Mouse (Mus musculus): Measurements from ENCODE around the gene Lhpp. TPM values are rescaled to one million over a fixed set of nuclear protein-coding genes. Genes with fewer than 3 reads are reported as not detected.

Lhpp gene
- polyA plus RNA-seq, 1 experiment = 6.5 TPM

DNA sequence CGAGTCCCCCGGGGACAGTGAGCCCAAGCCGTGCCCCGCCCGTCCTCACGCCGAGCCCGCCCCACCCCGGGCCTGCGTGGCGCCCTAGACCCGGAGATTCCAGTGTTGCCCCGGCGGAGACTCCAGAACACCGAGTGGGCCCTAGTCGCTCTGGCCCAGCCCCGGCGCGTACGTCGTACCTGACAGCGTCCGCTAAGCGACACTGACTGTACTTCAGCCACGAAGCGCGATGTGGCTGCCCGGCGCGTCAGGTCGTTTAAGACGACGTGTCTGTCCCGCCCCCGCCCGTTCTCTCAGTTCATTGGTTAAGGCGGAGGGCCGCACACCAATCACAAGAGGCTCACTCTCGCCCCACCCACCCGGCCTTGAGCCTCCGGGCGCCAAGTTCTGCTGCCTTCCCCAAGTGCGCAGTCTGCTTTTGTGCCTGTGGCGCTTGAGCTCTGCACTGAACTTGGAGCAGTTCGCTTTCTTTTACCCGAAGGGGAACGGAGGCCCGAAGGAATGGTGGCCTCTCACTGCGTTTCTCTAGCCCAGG is 34.3 kb upstream of the Lhpp start, which contains the start of gene Oat:
Gene Oat (minus strand): TSS at position 283 of the 535 bp plus-strand sequence.
- peaks cover 2% of the 10 kb centered on the region; the same call in 1 of the 2 replicates for H3K4me1 ChIP-seq (ENCODE audit: control insufficient read depth, insufficient read depth, low read length)
- TF ChIP-seq POLR2A (IDR thresholded peaks at IDR 0.05; ENCODE audit: low read depth, low read length) (peak; percentile 100), CTCF (IDR thresholded peaks at IDR 0.05; ENCODE audit: borderline replicate concordance, insufficient read depth, low read length) (no peak)
- peak within 1 kb of the TSS; percentile 78 for H3K27ac ChIP-seq (ENCODE audit: insufficient read depth, low read length)
- H3K4me3 ChIP-seq (ENCODE audit: insufficient read depth, low read length) = peak within 1 kb of the TSS; percentile 67

DNA sequence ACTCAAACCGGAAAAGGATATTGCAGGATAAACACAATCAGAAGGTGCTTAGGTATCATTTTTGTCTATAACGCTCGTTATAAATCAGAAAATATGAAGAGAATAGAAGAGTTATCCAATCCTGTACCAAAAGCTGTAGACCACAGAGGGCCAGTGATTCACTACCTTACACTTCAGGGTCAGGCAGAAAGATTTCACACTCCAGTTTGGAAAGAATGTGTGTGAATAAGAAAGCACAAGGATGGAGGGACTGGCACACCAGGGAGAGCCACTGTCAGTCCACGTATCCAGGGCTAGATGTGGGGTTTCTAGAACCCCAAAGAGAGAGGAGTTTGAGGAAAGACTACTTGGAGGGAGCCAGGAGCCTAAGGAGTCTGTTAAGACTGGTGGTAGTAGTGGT is 33.5 kb upstream of the Lhpp start:
- no peak for TF ChIP-seq CTCF (IDR thresholded peaks at IDR 0.05; ENCODE audit: borderline replicate concordance, insufficient read depth, low read length)
- TF ChIP-seq POLR2A (IDR thresholded peaks at IDR 0.05; ENCODE audit: low read depth, low read length) = no peak
- Histone ChIP-seq H3K27ac (ENCODE audit: insufficient read depth, low read length) (no peak overlapping the region), H3K4me1 (ENCODE audit: control insufficient read depth, insufficient read depth, low read length) (peaks cover 2% of the 10 kb centered on the region; the same call in 1 of the 2 replicates), H3K4me3 (ENCODE audit: insufficient read depth, low read length) (no peak overlapping the region)

DNA sequence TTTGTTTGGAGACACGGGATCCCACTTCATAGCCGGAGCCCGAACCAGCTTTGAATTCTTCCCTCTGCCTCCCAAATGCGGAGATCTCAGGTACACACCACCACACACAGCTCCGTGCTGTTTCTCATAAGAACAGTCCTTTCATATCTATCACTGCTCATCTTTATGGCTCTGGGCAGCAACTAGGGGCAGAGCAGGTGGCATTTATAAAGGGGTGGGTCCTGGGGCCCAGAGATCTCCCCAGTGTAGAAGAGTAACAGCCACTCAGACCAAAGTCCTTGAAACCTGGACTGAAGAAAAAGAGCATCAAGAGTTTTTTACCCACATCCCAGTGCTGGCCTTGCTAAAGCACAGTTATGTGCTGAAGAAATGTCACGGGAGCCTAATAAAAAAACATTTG is 29.9 kb upstream of the Lhpp start:
- Histone ChIP-seq H3K4me1 (ENCODE audit: control insufficient read depth, insufficient read depth, low read length) (no peaks in the 10 kb centered on the region), H3K4me3 (ENCODE audit: insufficient read depth, low read length) (no peak overlapping the region), H3K27ac (ENCODE audit: insufficient read depth, low read length) (no peak overlapping the region)
- TF ChIP-seq CTCF (IDR thresholded peaks at IDR 0.05; ENCODE audit: borderline replicate concordance, insufficient read depth, low read length) (no peak), POLR2A (IDR thresholded peaks at IDR 0.05; ENCODE audit: low read depth, low read length) (no peak)

DNA sequence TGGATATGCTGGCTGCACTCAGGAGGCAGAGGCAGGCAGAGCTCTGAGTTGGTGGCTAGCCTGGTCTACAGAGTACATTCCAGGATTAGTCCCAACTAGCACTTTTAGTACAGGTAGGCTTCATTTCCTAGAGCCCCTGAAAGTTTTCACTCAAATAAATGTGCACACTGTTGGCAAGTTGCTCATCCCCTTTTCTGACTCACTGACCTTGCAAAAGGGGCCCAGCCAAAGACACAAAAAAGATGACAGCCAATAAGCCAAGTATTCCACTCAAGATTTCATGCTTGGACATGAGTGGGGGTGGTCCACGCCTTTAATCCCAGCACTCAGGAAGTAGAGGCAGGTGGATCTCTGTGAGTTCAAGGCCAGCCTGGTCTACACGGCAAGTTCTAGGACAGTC is 29.0 kb upstream of the Lhpp start:
- Histone ChIP-seq H3K4me3 (ENCODE audit: insufficient read depth, low read length) (no peak overlapping the region), H3K4me1 (ENCODE audit: control insufficient read depth, insufficient read depth, low read length) (no peaks in the 10 kb centered on the region), H3K27ac (ENCODE audit: insufficient read depth, low read length) (no peak overlapping the region)
- TF ChIP-seq POLR2A (IDR thresholded peaks at IDR 0.05; ENCODE audit: low read depth, low read length) = no peak
- TF ChIP-seq CTCF (IDR thresholded peaks at IDR 0.05; ENCODE audit: borderline replicate concordance, insufficient read depth, low read length) = no peak

DNA sequence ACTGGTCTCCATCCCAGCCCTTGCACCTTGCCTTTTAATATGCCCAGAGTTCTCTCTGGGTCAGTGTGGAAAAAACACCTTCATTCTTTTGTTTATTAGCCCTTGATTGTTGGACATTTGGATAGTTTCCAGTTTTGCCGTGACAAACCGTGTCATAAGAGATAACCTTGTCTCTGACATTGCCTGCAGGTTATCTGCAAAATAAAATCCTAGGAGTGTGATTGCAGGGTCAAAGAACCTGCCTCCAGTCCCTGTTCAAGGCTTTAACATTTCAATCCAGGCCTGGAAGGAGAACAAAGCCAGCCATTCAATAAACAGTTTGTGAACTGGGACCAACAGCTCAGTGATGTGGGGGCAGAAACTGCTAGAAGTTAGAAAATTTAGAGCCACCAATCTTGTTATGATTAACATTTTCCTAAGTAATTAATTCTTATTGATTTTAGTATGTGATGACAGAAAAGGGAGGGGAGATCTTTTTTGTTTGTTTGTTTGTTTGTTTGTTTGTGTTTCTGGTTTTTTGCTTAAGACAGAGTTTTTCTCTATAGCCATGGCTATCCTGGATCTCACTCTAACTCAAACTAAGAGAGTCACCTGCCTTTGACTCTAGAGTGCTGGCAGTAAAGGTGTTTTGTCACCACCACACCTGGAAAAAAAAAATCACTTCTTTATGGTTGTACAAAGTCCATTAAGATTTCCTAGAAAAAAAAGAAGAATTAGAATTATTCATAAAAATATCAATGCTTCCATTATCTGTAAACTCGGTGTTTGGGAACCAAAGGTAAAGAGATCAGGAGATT is 24.5 kb upstream of the Lhpp start:
- no peaks in the 10 kb centered on the region for H3K4me1 ChIP-seq (ENCODE audit: control insufficient read depth, insufficient read depth, low read length)
- no peak for TF ChIP-seq POLR2A (IDR thresholded peaks at IDR 0.05; ENCODE audit: low read depth, low read length)
- TF ChIP-seq CTCF (IDR thresholded peaks at IDR 0.05; ENCODE audit: borderline replicate concordance, insufficient read depth, low read length) = no peak
- no peak overlapping the region for H3K4me3 ChIP-seq (ENCODE audit: insufficient read depth, low read length)
- H3K27ac ChIP-seq (ENCODE audit: insufficient read depth, low read length) = no peak overlapping the region

DNA sequence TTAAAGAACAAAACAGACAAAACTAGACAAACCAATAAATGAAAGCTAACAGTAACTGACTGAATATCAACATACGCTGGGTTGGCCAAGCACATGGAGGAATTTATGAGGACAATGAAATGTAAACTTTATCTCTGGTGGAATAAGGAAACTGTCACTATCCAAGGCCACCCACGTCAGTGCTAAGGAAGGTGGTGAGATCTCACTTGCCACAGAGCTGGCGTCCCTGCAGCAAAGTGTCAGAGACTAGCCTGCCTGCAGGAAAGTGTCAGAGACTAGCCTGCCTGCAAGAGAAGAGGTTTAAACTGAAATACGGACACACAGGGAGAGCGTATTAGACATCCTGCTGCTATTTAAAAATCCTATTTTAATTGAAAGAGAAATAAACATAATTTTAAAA is 23.3 kb upstream of the Lhpp start:
- no peaks in the 10 kb centered on the region for H3K4me1 ChIP-seq (ENCODE audit: control insufficient read depth, insufficient read depth, low read length)
- H3K4me3 ChIP-seq (ENCODE audit: insufficient read depth, low read length) = no peak overlapping the region
- H3K27ac ChIP-seq (ENCODE audit: insufficient read depth, low read length) = no peak overlapping the region
- TF ChIP-seq POLR2A (IDR thresholded peaks at IDR 0.05; ENCODE audit: low read depth, low read length) (no peak), CTCF (IDR thresholded peaks at IDR 0.05; ENCODE audit: borderline replicate concordance, insufficient read depth, low read length) (no peak)

DNA sequence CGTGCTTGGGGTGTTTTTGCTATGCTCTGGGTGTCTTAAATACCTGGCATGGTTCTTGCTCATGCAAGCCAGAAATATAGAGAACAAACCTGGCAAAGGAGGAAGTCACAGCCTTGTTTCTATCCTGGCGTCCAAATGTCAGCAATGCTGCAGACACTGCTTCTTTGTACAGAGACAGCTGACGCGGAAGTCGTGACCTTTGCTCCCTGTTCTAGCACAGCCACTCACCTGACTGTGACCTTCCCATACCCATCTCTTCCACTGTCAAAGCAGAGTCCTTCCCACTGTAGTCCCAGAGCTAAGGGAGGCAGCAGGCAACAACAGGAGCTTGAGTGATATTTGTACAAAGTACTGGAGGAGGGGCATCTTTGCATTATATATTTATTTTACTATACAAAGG is 20.8 kb upstream of the Lhpp start:
- H3K4me3 ChIP-seq (ENCODE audit: insufficient read depth, low read length) = no peak overlapping the region
- no peak for TF ChIP-seq CTCF (IDR thresholded peaks at IDR 0.05; ENCODE audit: borderline replicate concordance, insufficient read depth, low read length)
- TF ChIP-seq POLR2A (IDR thresholded peaks at IDR 0.05; ENCODE audit: low read depth, low read length) = no peak
- H3K27ac ChIP-seq (ENCODE audit: insufficient read depth, low read length) = no peak overlapping the region
- no peaks in the 10 kb centered on the region for H3K4me1 ChIP-seq (ENCODE audit: control insufficient read depth, insufficient read depth, low read length)

DNA sequence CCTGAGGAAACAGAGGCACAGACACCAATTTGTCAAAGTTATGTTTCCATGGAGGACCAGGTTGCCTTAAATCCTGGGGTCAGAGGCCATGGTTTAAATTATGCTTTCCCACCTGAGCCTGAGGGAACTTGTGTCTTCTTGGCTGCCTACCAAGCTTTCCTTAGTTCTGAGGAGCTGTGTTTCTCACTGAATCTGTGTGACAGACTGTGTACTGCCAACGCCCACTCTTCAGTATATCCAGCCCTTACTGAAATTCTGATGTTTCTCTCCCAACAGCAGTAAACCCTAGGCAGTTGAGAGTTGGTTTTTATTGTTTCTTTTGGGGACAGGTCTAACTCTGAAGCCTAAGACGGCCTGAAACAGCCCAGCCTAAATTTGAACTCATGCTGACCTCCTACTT is 16.7 kb upstream of the Lhpp start:
- no peak overlapping the region for H3K4me3 ChIP-seq (ENCODE audit: insufficient read depth, low read length)
- no peak overlapping the region for H3K27ac ChIP-seq (ENCODE audit: insufficient read depth, low read length)
- no peak for TF ChIP-seq CTCF (IDR thresholded peaks at IDR 0.05; ENCODE audit: borderline replicate concordance, insufficient read depth, low read length)
- H3K4me1 ChIP-seq (ENCODE audit: control insufficient read depth, insufficient read depth, low read length) = no peaks in the 10 kb centered on the region

DNA sequence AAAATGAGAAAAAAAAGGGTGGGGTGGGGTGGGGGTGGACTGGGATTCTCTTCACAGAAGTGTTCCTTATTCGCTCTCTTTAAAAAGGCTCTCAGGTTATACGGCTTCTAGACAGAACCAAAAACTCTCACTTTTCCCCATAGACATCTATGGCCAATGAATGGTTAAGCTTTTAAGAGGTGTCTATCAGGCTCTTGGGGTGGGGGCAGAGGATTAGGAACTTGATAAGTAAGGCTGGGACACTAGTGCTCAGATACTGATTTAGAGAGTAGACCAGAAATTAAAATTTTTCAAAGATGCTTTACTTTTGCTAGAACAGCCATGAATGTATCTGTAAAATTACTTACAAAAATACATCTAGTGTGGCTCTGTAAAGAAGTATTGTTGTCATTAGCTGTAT is 16.1 kb upstream of the Lhpp start:
- no peak for TF ChIP-seq POLR2A (IDR thresholded peaks at IDR 0.05; ENCODE audit: low read depth, low read length)
- no peak for TF ChIP-seq CTCF (IDR thresholded peaks at IDR 0.05; ENCODE audit: borderline replicate concordance, insufficient read depth, low read length)
- H3K4me3 ChIP-seq (ENCODE audit: insufficient read depth, low read length) = no peak overlapping the region

DNA sequence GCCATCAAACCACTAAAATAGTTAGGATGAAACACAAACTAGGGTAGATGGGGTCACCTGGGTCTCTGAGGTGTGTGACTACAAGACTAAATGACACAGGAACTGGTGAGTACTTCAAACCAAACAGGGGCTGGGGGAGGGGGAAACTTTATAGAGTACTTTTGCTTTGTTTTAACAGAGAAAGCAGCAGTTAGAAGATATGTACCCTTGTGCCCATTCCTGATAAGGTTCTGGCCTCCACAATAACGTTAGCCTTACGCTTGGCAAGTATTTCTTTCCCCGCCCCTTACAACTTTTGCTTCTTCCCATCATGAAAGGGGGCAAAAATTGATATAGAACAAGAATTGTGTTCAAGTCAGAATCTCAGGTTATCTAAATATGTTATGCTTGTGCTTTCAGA is 14.7 kb upstream of the Lhpp start:
- no peaks in the 10 kb centered on the region for H3K4me1 ChIP-seq (ENCODE audit: control insufficient read depth, insufficient read depth, low read length)
- TF ChIP-seq POLR2A (IDR thresholded peaks at IDR 0.05; ENCODE audit: low read depth, low read length) (no peak), CTCF (IDR thresholded peaks at IDR 0.05; ENCODE audit: borderline replicate concordance, insufficient read depth, low read length) (no peak)
- no peak overlapping the region for H3K4me3 ChIP-seq (ENCODE audit: insufficient read depth, low read length)
- no peak overlapping the region for H3K27ac ChIP-seq (ENCODE audit: insufficient read depth, low read length)

More for the DNA sequence above, 16.1 kb upstream of the Lhpp start:
- no peak overlapping the region for H3K27ac ChIP-seq (ENCODE audit: insufficient read depth, low read length)
- H3K4me1 ChIP-seq (ENCODE audit: control insufficient read depth, insufficient read depth, low read length) = no peaks in the 10 kb centered on the region
